Mouse (Mus musculus) thymus, postnatal 36 days (tissue): ENCODE measurements around the gene Cyp19a1.

Experiments used
- DNase-seq, 2 experiments: peaks; one replicate each; pipeline ENCODE4 v3.0.0; 2022; ENCODE audit warnings: mixed read lengths in 2 of 2

The Cyp19a1 gene

DNA sequence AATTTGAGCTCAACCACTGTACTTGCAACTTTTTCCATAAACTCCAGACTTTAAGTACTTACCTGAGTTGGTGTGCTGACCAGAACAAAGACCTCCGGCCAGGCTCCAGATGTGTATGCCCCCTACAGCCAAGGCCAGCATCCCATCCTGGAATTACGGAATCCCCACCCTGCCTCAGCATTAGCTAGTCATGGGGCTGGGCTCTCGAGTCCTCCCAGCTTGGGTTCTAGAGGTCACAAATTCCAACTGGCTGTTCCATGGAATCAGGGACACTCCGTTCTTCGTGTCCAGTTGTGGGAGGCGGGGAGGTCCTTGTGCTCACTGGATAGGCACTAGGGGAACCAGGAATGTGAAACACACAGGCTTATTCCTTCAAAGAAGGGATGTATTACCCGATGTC, at the start of gene Cyp19a1:
Gene Cyp19a1, minus strand, starts transcription at position 101 of the 400 bp plus-strand sequence.
- DNase-seq: no peak

DNA sequence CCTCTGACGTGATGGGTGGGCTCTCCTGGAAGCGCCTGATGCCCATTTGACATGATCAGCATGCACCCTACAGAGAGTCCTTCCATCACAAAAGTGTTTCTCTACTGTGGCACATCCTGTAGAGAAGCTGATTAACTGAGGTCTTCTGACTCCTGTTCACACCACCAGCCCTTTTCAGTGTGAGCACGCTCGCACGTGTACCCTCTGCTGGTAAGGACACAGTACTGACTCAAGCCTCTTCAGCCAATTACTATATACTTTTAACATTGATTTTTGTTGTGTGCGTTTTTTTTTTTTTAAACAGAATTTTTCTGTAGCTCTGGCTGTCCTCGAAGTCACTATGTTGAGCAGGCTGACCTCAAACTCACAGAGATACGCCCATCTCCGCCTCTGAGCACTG, 48.5 kb upstream of the Cyp19a1 start:
- no peak for DNase-seq

DNA sequence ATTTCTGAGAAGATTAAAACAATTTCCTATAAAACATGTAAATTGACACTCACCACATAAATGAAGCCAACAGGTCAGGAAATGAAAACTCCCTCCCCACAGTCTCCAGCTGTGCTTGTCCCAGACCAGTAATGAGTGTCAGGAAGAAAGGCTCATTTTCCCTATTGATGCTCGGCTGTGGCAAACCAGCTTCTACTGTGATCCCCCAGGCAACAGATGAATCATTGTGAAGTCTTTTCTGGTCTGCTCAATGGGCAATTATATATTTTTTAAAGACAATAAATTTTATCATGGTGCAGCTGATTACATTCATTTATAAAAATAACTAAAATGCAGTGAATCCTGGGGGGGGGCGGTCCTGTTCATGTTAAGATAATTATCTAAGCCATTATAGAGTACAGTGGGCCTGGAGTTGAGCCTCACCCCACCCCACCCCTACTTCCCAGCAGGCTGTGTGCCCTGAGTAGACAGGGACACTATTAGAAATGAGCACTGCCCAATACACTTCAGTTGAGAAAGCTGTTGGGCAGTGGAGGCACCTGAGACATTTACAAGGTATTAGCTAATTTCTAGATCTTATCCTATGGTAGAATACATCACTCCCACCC, 40.9 kb upstream of the Cyp19a1 start:
- DNase-seq: no peak

DNA sequence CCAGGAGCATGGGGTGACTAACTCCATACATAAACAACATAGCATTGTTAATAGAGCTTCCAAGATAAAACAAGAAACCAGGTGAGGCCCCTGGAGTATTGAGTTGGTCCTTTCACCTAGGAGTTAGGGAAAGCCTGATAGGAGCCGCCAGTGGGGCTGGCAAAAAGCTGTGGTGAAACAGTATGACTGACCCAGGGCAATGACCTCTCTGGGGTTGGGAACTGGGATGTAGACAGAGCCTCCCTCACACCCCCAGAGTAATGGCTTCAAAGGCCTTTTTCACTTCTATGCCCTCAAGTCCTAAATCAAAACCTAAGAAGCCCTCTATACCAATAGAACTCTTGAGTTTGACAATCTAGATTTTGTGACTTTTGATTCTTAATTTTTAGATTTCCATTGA, 40.3 kb upstream of the Cyp19a1 start:
- no peak for DNase-seq

DNA sequence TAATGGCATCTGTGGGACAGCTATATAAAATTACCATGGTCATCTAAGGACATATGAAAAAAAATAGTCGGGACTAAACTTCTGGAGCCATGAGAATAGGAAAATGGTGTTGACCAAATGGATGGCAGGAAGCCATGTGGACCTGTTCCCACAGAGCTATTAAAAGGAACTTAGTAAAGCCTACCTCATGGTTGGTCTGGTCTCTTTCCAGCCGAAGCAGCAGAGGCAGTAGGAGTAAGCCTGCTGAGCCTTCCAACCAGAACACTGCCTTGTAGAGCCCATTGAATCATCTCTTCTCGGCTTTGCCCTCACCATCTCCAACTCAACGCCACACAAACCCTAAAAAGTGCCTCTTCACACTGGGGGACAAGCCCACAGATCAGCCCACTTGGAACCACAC, 33.3 kb upstream of the Cyp19a1 start:
- DNase-seq: no peak

DNA sequence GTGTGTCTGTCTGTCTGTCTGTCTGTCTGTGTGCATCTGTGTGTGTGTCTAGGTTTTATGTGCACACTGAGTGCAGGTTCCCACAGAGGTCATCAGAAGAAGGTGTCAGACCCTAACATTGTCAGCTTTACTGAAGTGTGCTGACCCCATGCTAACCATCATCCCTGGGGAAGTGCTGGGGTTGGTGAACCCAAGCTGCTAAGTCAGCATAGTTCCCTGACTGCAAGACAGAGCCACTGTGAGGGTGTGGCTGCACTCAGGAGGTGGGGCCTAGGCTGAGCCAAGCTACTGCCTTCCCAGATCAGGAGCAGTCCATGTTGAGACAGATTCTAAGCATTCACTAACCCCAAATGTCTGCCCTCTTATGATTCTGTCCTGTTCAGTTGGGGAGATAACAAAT, 31.9 kb upstream of the Cyp19a1 start:
- no peak for DNase-seq

DNA sequence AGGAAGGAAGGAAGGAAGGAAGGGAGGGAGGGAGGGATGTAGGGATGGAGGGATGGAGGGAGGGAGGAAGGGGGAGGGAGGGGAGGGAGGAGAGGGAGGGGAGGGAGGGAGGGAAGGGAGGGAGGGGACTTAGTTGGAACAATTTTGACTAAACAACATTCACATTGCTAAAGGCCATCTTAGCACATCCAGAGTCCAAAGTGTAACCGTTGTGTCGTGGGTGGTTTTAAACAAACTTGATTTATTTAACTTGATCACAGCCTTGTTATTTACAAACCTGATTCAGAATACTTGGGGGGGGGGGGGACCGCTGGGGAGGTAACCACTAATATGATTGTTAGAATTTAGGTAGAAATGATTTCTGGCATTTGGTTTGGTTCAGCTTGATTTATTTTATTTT, 31.5 kb upstream of the Cyp19a1 start:
- no peak for DNase-seq

DNA sequence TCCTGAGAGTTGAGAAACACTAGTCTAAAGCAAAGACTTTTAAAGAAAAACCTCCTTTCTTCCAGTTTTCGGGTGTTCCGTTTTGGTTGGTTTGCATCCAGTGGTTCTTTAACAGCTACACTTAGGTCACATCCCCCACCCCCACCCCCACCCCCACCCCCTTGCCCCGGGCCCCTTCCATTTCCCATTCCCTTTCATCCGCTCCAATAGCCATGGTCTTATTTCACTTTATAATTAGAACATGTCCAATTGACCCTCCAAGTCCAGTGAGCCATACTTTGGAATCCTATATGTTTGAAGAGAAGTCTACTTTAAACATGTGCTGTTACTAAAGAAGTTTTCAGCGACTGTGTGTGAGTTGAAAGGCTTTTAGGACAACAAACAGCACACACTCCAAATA, 19.9 kb upstream of the Cyp19a1 start:
- no peak for DNase-seq

DNA sequence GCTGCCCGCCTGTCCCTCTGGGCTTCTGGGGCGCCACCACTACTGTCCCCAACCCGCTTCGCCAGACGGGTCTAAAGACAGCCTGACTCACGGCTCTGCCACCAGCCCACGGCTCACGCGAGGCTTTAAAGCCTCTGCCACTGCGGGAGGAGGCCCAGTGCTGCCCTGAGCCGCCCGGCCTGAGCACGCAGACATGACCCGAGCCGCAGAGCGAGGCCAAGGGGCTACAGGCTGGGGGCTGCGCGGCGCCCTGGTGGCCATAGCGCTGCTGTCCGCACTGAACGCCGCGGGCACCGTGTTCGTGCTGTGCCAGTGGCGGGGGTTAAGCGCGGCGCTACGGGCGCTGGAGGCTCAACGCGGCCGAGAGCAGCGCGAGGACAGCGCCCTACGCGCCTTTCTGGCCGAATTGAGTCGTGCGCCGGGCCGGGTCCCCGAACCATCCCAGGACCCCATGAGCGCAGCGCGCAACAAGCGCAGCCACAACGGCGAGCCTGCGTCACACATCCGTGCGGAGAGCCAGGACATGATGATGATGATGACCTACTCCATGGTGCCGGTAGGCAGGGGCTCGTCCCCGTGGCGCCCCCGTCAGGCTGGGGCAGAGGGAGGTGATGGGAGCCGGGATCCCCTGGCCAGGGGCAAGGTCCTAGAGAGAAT, 18.5 kb upstream of the Cyp19a1 start, which contains the start of gene Gldn:
Gene Gldn, plus strand, starts transcription at position 156 of the 657 bp plus-strand sequence.
- no peak for DNase-seq

DNA sequence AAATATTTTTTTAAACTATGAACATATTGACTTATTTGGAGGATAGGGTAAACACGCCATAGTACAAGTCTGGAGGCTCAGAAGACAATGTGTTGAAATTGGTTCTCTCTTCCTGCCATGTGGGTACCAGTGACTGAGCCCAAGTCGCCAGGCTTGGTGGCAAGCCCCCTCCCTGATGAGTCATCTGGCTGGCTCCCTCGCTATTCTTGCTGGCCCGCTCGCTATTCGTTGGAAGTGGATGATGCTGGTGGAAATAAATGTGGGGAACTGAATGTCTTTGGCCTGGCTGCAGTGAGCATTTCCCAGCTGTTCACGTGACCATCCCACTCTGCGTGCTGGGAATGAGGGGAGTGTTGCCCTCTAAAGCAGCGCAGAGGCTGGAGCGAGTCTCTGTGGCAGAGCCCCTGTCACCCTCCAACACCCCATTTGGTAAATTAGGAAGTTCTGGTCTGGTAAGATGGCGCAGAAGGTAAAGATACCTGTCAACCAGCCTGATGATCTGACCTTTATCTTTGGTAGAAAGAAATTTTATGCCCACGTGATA, 11.2 kb upstream of the Cyp19a1 start:
- no peak for DNase-seq

DNA sequence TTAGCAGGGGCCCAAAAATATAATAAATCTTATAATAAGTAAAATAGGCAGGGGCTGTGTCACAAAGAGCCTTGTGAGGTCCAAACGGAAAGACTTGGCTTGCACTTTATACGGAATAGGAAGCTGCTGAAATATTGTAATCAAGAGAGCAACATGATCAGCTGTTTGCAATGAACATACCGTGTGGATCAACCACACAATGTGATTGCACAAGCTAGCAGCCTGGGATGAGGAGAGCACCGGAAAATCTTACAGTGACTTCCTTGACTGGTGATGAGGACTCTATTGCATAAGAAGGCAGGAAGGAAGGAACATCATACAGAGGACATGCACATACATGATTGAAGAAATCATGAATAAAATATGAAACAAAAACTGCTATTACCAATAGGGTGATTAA, 7.4 kb upstream of the Cyp19a1 start:
- no peak for DNase-seq

DNA sequence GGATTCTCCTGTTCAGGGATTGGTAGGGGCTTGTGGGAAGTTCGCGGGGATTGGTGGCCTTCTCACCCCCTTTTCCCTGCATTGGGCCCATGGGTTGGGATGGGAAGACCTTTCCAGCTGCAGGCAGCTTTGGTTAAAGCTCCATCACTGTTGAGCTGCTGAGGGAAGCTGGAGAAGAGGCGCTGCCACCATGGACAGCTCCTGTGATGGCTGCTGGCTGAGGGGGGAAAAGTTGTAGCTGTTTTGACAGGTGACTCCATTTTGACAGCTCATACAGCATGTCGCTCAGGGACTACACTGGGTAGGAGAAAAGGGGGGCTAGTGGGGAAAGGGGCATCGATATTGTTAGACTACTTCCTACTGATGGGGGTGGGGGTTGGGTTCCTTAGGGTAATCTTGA, 3.0 kb upstream of the Cyp19a1 start:
- DNase-seq: no peak

DNA sequence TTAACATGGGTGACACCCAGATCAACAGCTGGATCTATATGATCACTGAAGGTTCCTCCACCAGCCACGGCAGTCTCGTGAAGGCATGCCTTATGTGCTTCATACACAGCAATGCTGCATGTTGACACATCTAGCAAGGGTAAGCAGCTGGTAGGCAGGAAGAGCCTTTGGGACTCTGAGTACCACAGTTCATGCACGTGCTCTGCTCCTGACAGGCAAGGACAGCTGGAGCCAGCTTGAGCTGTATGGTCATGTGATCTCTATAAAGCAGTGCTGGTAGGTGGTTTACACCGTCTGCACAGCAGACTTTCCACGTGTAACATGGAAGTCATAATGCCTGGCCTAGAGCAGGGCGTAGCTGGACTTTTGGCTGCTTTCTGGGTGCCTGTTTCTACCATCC, 2.1 kb upstream of the Cyp19a1 start:
- DNase-seq: no peak

DNA sequence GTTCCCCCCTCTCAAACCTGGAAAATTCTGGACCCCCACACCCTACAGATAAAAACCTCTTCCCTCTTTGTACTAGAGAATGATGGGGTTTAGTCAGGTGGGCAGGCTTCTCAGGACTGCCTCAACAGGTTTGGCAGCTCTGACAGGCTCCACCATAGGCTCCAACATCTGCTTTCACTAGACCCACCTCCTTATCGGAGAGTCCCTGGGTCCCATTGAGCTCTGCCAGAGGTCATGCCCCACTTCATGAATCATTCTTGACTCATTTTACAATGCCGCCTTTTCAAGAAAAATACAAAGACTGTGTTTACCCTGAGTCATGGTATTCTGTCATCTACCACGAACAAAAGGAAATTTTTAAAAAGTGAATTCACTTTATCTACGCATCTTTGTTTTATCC, 3.2 kb downstream of the Cyp19a1 start:
- DNase-seq: no peak

DNA sequence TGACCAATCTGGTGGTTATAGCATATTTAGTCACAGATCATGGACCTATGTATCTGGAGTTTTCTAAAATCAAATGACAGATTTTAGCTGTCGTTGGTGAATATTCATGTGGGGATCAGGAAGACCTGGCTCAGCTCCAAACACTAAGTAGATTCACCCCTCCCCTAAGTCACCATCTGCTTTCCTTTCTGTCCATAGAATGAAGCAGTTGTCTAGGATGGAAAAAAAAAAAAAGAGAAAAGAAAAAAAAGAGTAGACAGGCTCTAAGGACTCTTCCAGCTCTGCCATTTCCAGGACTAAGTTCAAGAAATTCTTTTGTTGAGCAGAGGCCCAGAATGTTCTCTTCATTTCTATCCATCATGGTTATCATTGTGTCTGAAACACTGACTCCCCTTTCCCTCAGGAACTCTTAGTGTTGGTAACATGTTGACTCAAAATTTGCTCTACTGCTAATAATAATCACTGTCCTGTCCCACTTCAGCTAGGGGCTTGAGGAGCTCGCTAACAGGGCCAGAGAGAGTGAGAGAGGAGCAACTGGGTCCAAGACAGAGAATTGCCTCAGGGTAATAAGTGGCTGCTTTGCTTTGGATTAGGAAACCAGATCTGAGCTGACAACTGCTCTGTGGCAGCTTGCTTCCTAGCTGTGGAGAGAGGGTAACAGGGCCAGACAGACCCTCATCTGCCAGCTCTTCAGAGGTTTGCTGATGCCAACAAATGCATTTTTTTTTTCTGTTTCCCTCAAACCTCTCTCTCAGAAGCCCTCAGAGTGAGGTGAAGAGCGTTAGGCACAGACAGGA, 22.8 kb downstream of the Cyp19a1 start:
- no peak for DNase-seq

DNA sequence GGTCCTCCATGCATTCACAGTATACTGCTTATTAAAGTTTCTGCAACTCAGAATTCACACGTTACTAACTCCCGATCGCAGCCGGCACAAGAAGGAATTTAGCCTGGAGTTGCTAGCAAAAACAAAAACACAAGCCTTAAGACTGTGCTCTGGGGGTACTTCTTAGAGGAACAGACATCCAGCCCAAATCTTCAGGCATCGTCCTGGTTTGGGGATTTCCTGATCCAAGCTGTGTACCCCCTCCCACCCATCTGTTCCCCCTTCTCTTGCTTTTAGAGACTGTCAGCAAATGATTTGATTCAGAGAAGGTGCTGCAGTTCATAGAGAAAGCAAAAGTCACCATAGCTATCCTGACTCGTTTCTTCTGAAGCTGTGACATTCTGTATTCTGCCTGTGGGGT, 40.3 kb downstream of the Cyp19a1 start:
- no peak for DNase-seq

DNA sequence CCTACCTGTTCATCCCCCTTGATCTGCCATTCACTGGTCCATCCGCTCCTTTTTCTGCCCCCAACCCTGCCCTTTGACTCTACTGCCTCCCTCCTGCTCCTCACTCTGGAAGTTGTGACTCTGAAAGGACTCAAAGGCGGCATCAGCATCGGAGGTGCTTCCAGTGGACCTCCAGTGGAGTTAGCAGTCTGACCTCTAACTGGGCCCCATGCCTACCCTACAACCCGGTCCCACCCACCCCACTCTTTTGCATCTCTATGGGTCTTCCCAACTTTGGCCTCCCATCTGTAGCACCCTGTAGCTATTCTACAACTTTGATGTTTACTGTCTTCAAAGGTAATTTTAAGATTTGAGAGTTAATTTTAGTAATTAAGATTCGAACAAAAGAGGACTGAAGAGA, 51.4 kb downstream of the Cyp19a1 start:
- DNase-seq: no peak

DNA sequence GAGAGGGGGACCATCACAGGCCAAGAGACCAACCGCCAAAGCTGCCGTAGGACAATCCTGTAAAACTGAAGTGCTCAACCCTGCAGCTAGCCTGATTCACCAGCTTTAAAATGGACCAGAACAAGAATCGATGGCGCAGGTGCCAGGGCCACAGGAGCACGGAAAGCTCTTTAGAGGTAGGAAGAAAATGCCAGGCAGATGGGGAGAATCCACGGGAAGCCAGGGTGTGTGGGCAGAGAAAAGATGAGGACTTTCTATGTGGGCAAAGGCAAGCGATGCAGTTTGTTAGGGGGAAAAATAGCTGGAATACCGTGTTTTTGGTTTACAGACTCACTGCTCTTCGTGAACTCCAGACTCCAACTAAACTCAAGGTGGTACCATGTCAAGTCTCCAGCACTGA, 53.0 kb downstream of the Cyp19a1 start:
- no peak for DNase-seq

DNA sequence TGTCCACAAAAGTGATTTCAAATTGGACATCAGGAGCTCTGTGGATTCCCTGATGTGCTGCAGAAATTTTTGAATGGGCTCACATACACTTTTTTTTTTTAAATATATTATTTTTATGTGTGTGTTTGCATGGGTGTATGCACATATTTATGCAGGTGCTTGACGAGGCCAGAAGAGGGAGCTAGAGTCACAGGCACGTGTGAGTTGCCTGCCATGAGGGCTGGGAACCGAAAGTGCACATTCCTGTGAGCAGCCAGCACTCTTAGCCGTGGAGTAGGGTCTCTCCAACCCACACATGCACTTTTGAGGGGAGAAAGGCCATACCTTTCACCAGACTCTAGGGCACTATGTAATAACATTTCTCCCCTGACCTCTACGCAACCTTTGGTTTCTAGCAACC, 73.1 kb downstream of the Cyp19a1 start:
- DNase-seq: no peak

DNA sequence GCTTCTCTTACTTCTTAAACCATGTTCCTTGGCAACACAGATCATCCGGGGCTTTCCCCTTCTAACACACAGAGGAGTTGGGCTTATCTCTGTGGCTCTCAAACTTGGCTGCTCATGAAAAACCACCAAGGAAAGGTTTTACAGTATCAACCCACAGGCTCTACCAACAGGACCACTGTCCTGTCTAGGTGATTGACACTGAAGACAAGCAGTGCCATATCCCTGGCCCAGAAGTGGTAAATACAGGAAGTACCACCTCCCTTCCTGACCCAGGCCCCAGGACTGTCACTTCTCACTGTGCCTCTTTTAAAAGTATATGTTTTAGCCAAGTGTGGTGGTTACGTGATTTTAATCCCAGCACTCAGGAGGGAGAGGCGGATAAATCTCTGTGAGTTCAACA, 76.5 kb downstream of the Cyp19a1 start:
- DNase-seq: no peak

DNA sequence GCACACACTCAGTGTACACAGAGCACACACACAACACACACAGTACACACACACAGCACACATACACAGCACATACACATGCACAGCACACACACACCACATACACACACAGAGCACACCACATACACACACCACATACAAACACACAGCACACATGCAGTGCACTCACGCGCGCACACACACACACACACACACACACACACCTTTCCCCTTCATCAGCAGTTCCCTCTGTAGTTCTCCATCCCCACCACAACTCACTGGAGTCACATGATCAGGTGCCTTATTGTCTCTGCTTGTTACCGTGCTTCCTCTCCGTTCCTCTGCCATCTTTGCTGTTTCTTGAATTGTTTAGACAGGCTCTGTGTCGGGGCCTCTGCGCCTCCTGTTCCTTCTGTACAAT, 85.4 kb downstream of the Cyp19a1 start:
- DNase-seq: no peak

DNA sequence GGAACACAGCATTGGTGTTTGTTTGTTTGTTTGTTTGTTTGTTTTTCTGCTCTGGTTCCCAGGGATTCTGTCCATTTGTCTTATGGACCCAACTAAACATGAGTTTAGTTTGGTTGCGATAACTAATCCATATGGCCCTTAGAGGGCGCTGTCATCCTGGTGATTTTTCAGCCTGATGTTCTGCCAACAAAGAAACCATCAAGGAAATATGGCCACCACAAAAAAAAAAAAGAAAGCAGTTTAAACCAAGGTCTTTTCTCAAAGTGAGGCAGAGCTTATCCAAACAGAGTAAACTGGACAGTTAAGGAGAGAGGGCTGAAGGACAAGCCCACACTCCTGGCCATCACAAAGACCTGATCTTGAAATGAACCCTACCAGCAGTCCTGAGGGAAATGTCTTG, 86.6 kb downstream of the Cyp19a1 start:
- no peak for DNase-seq

DNA sequence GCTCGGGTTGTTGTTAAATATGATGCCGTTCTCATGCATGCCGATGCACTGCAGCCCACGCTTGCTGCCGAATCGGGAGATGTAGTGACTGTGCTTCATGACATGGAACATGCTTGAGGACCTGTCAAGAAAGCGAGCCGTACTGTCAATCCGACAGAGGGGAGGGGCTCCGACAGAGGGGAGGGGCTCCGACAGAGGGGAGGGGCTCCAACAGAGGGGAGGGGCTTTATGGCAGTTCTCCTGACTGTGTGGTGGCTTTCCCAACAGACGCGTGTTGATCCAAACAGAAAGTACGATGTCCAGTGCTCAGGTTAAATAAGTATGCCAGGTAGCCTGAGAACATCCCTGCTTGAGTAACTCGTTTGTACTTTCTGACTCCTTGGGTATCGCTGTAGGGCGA, 87.7 kb downstream of the Cyp19a1 start:
- DNase-seq: no peak

DNA sequence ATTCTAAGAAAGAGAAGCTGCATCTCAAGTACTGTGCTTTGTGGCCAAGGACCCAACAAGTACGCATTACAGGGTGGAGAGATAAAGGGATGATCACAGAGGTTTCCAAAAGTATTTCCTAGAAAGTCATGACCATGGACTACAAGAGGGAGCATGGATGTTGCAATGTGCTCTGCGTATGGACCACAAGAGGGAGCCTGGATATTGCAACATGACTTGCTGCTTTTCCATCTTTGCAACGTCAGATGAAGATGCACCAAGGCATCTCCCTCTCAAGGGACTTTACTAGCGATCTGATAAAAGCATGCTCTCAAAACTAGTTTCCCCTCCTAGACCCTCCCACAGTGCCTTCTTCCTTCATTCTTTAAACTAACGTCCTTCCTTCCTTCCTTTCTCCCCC, 98.4 kb downstream of the Cyp19a1 start:
- no peak for DNase-seq
